Mouse (Mus musculus): ENCODE measurements around the gene E130309D02Rik. TPM values are rescaled to one million over a fixed set of nuclear protein-coding genes. Genes with fewer than 3 reads are reported as not detected.

E130309D02Rik gene
- 29.3 and 31.1 TPM in 2 replicates for polyA plus RNA-seq (2012; rRNA removed)

DNA sequence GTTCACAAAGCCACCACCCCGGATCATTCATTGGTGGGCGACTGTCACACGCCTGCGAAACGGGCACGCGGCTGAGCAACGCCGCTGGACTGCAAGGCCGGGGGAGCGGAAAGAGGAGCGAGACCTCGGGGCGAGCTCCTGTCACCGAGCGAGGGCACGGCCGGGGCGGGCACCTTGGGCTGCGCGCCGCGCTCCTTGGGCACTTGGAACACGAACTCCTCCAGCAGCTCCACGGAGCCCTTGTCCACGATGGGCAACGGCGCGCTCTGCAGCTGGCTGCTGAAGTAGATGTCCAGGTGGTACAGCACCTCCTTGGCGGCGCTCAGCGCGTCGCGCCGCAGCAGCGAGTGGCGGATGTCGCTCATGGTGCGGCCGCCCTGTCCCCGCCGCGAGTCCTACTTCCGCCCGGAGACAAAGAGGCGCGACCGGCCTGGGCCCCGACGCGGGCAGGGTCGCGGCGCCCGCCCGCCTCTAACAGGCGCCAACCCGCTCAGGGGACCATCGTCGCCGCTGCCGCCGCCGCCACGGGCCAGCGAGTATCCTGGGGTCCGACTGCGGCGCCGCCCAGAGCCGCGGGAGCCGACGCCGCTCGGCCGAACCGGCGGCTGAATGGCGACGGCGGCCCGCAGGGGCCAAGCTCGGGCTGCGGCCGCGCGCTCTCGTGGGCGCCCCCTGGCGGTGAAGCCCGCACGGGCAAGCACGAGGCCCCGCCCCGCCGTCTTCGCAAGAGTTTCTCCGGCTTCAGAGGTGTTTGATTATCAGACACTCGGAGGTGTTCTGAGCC, at the start of gene E130309D02Rik:
E130309D02Rik (minus strand) TSS at position 631 of the 784 bp plus-strand sequence.

DNA sequence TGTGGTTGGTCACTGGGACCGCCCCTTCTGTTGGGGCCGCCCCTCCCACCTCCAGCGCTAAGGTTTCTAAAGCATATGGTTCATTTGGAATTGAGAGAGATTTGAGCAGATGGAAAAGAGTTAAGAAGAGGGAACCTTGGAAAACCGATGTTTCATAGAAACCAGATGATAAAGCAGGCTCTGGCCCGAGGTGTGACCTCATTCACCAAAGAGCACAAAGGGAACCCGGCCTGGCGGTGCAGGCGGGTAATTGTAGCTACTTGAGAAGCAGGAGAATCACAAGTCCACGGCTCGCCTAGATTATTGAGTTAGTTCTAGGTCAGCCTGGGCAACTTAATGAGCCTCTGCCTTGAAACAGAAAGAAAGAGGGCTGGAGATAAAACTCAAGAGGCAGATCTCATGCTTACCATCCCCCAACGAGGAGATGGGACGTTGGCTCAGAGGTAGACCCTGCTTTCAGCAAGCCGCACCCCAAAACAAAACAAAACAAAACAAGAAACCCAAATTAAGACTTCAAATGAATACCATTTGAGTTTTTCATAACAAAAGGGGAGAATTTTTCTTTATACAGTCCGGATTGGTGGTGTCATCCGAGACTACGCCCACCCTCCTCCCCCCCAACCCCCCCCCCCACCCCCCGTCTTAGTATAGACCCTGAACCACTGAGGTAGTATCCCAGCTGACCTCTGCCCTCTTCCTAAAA, 41.7 kb upstream of the E130309D02Rik start, which contains the start of gene Grid2ip:
Grid2ip (plus strand) TSS at position 653 of the 703 bp plus-strand sequence.

DNA sequence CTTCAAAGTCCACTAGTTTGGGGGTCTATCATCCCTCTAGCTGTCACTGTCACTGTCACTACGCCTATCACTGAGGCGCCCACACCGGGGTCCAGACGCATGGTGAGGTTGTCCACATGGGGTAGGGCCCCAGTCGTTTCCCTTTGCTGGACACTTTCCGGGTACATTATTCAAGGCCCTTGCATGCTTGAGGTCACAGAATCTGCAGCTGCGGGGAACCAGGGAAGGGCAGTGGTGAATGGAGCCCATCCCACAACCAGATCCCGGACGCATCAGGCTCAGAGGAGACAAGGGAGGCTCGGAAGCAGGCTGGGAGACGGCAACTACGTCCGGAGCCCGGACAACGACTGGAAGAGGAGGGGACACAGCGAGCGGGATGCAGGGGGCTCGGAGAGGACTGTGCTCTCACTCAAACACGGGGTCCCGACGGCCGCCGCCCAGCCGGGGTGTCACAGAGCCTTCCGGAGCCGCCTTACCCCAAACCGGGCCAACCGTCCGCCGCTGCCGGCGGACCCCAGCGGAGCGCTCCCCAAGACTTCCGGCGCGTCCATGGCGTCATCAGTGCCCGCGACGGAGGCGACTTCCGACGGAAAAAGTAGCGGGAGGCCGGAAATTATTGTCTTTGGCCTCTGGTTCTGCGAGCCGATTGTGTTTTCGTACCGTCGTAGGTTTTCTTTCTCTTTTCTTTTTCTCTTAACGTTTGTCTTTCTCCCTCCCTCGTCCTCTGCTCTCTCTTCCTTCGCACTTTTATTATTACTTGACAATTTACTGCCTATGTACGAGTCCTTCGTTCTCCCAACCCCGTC, 13.7 kb upstream of the E130309D02Rik start, which contains the start of gene Zdhhc4:
Zdhhc4 (minus strand) TSS at position 567 of the 806 bp plus-strand sequence.

DNA sequence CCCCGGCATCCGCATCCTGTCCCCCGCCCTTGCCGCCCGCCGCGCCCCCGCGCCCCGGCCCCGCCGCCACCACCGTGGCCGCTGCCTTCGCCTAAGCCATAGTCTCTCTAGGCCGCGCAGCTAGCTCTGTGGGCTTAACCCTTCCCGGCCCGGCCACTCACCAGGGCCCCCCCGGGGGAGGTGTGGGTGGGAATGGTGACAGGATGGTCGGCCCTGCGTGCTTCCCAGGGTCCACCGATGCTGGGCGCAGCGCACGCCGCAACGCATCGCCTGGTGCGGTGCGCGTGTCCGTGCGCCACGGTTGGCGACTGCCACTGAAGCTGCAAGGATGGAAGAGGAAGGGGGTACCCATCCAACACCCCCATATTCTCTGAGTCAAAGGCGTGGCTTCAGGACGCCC, 21.8 kb downstream of the E130309D02Rik start, which contains the start of gene Zfp853:
Zfp853 (minus strand) TSS at position 220 of the 400 bp plus-strand sequence.

DNA sequence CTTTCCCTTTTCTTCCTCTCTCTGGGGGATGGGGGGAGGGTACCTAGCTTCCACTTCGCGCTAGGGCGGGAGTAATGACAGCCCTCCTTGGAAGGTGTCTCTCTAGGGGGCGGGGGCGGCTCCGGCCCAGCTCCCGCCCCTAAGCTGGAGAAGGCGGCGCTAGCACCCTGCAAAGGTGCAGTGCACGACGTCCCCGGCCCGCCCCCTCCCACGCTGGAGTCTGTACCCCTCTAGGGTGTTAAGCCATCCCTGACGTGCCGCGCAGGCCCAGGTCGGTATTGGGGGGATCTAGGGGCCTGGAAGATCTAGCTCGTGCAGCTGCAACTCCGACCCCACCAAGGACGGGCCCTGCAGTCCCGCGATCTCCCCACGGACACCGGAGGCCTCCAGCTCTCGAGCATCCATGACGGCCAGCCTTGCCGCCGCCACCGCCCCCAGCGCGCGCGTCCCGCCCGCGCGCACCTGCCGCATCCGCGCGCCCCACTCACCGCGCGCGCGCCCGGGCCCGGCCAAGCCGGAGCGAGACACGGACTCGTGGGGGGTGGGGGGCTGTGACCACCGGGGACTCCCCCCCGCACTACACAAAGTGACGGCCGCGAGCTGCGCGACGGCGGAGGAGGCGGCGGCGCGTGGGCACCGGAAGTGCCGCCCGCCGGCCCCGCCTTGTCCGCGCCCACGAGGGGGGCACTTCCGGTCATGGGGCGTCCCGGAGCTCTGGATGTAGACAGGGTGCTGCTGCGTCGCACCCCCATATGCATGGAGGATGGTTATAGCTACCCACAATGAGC, 45.6 kb downstream of the E130309D02Rik start, which contains the start of gene Zfp316:
Zfp316 (minus strand) TSS at position 660 of the 788 bp plus-strand sequence.

Other genes with a start within 250 kb of the E130309D02Rik start
- 31.5 and 32.5 TPM in 2 replicates for gene Rnf216, start 202.4 kb downstream of the E130309D02Rik start, polyA plus RNA-seq (2012; rRNA removed)
- not detected in 2 replicates for gene Olfr718-ps1, start 167.8 kb downstream of the E130309D02Rik start, polyA plus RNA-seq (2012; rRNA removed)
- 17.9 and 19.5 TPM in 2 replicates for gene Rbak, start 134.6 kb downstream of the E130309D02Rik start, polyA plus RNA-seq (2012; rRNA removed)
- gene Spdye4b, start 134.3 kb downstream of the E130309D02Rik start, polyA plus RNA-seq (2012; rRNA removed) = not detected in 2 replicates
- not detected in 2 replicates for gene Spdye4a, start 88.5 kb downstream of the E130309D02Rik start, polyA plus RNA-seq (2012; rRNA removed)
- gene Zfp12, start 80.2 kb downstream of the E130309D02Rik start, polyA plus RNA-seq (2012; rRNA removed) = 30.1 and 34.6 TPM in 2 replicates
- gene Zfp316, start 45.3 kb downstream of the E130309D02Rik start, polyA plus RNA-seq (2012; rRNA removed) = 20.7 and 22.6 TPM in 2 replicates
- gene Zfp853, start 21.7 kb downstream of the E130309D02Rik start, polyA plus RNA-seq (2012; rRNA removed) = 2.2 and 2.9 TPM in 2 replicates
- gene Zdhhc4, start 13.9 kb upstream of the E130309D02Rik start, polyA plus RNA-seq (2012; rRNA removed) = 69.6 and 71.3 TPM in 2 replicates
- 1.3 TPM in 2 replicates for gene Grid2ip, start 42.0 kb upstream of the E130309D02Rik start, polyA plus RNA-seq (2012; rRNA removed)
- gene Kdelr2, start 88.5 kb upstream of the E130309D02Rik start, polyA plus RNA-seq (2012; rRNA removed) = 54.7 and 74.3 TPM in 2 replicates
- gene Daglb, start 149.2 kb upstream of the E130309D02Rik start, polyA plus RNA-seq (2012; rRNA removed) = 13.7 and 13.8 TPM in 2 replicates
- gene Rac1, start 212.7 kb upstream of the E130309D02Rik start, polyA plus RNA-seq (2012; rRNA removed) = 482 and 492 TPM in 2 replicates